ENCODE assay signal across 26 mouse cellular contexts in genomic region chr6:29530050-29530449, GRCm38 (mm10). TPM values are rescaled to one million over a fixed set of nuclear protein-coding genes. Genes with fewer than 3 reads are reported as not detected.
DNase-seq lines count a peak whose midpoint lies in the region; ATAC-seq and TF ChIP-seq lines count a peak whose summit lies in the region.
"Had no signal": no experiment of that assay in that cellular context is flagged by ENCODE, and none has a peak within 500 bp of the region (broad histone marks: within the 10 kb centered on the region; RNA-seq: fewer than 3 reads in every experiment).

No protein-coding gene starts in this region.

- peaks cover 53% of the 10 kb centered on the region for H3K4me1 ChIP-seq in heart, embryonic 10.5 days
- H3K4me1 ChIP-seq in heart, adult 2 months (ENCODE audit: control insufficient read depth, insufficient read depth, low read length), result 0 out of 2 replicates have a peak, but pooled peaks cover 3% of the 10 kb centered on the region
- peaks cover 5% of the 10 kb centered on the region; the same call in 1 of the 2 replicates for H3K4me1 ChIP-seq in brown adipose tissue, adult 24 weeks (ENCODE audit: control insufficient read depth, insufficient read depth, insufficient read length, low read length)
- H3K4me1 ChIP-seq in kidney, embryonic 14.5 days (ENCODE audit: control insufficient read depth, insufficient read depth, low read length), result peaks cover 19% of the 10 kb centered on the region
- peaks cover 22% of the 10 kb centered on the region for H3K4me1 ChIP-seq in midbrain, embryonic 13.5 days (replicated peaks)

- intact Hi-C loops in heart, adult 2 months (cut with DNase I), result no loop called here

- H3K4me3 ChIP-seq in heart, embryonic 10.5 days, result no peak overlapping the region
- H3K4me3 ChIP-seq in heart, adult 2 months, result no peak overlapping the region
- H3K4me3 ChIP-seq in brown adipose tissue, adult 24 weeks (ENCODE audit: insufficient read depth, low read depth, low read length), result peak overlapping the region; percentile 25; the same call in 1 of the 2 replicates
- no peak overlapping the region for H3K4me3 ChIP-seq in kidney, embryonic 14.5 days (ENCODE audit: low read length)
- no peak overlapping the region for H3K4me3 ChIP-seq in midbrain, embryonic 13.5 days (replicated peaks)
- H3K4me3 ChIP-seq: embryonic facial prominence, embryonic 15.5 days; intestine, embryonic 15.5 days had no signal

- ATAC-seq in kidney, embryonic 14.5 days (ENCODE audit: low FRiP score, low TSS enrichment), result no peak
- ATAC-seq in midbrain, embryonic 13.5 days, result no peak
- ATAC-seq: forebrain, postnatal 0 days; intestine, embryonic 15.5 days; lung, postnatal 0 days; Patski had no signal

- H3K27me3 ChIP-seq in heart, embryonic 10.5 days (ENCODE audit: insufficient read depth, poor library complexity, severe bottlenecking), result peaks cover 39% of the 10 kb centered on the region
- peaks cover 6% of the 10 kb centered on the region for H3K27me3 ChIP-seq in heart, adult 2 months (ENCODE audit: control insufficient read depth, insufficient read depth, low read length)
- H3K27me3 ChIP-seq in kidney, embryonic 14.5 days (ENCODE audit: control insufficient read depth, insufficient read depth, low read length), result peaks cover 31% of the 10 kb centered on the region
- H3K27me3 ChIP-seq in midbrain, embryonic 13.5 days, result peaks cover 62% of the 10 kb centered on the region

- H3K27ac ChIP-seq in heart, embryonic 10.5 days, result peak overlapping the region; percentile 60
- no peak overlapping the region for H3K27ac ChIP-seq in heart, adult 2 months
- H3K27ac ChIP-seq in brown adipose tissue, adult 24 weeks (replicated peaks; ENCODE audit: low read depth, low read length), result no peak overlapping the region
- no peak overlapping the region for H3K27ac ChIP-seq in kidney, embryonic 14.5 days (ENCODE audit: low read depth, low read length)
- H3K27ac ChIP-seq in midbrain, embryonic 13.5 days, result no peak overlapping the region
- H3K27ac ChIP-seq: embryonic facial prominence, embryonic 15.5 days; hindbrain, embryonic 14.5 days; intestine, embryonic 15.5 days had no signal

- peaks cover 30% of the 10 kb centered on the region for H3K36me3 ChIP-seq in heart, embryonic 10.5 days
- no peaks in the 10 kb centered on the region for H3K36me3 ChIP-seq in heart, adult 2 months (ENCODE audit: control insufficient read depth, insufficient read depth, low read length)
- no peaks in the 10 kb centered on the region for H3K36me3 ChIP-seq in kidney, embryonic 14.5 days (ENCODE audit: control insufficient read depth, insufficient read depth, low read length)
- no peaks in the 10 kb centered on the region for H3K36me3 ChIP-seq in midbrain, embryonic 13.5 days
- H3K36me3 ChIP-seq: embryonic facial prominence, embryonic 15.5 days; intestine, embryonic 15.5 days had no signal

- no peak for TF ChIP-seq EP300 in heart, adult 2 months (IDR thresholded peaks at IDR 0.05; ENCODE audit: insufficient read depth, low read depth, low read length)

- no peaks in the 10 kb centered on the region for H3K9me3 ChIP-seq in heart, embryonic 10.5 days
- no peaks in the 10 kb centered on the region for H3K9me3 ChIP-seq in kidney, embryonic 14.5 days (ENCODE audit: control insufficient read depth, low read length)
- H3K9me3 ChIP-seq in midbrain, embryonic 13.5 days, result no peaks in the 10 kb centered on the region
- H3K9me3 ChIP-seq: embryonic facial prominence, embryonic 15.5 days; intestine, embryonic 15.5 days had no signal

- WGBS in heart, embryonic 10.5 days, result 62% methylated on average over 4 of the region's 4 CpGs
- WGBS in heart, adult 2 months, result 55% methylated on average over 4 of the region's 4 CpGs
- WGBS in kidney, embryonic 14.5 days, result 56% methylated on average over 4 of the region's 4 CpGs
- WGBS in midbrain, embryonic 13.5 days, result 59% methylated on average over 4 of the region's 4 CpGs

- no peak for TF ChIP-seq POLR2A in heart, adult 2 months (IDR thresholded peaks at IDR 0.05; ENCODE audit: insufficient read depth, low read depth, low read length)

- DNase-seq in heart, embryonic 10.5 days (ENCODE audit: low spot score), result no peak
- DNase-seq in heart, adult 2 months, result no peak
- peak; percentile 37 to 42 for DNase-seq in spleen, adult 18-20 months
- no peak for DNase-seq in spleen, postnatal 4 days (ENCODE audit: low spot score in 2 of 2)
- DNase-seq in naive thymus-derived CD4-positive, alpha-beta T cell, adult 2 months (ENCODE audit: low read depth), result peak; percentile 20
- DNase-seq: adrenal gland, postnatal 10 days; cerebellum, adult 11-12 months; cerebellum, postnatal 36 days; forebrain, postnatal 0 days; heart, postnatal 14 days; kidney, adult 9 months; kidney, postnatal 36 days; thymus, postnatal 25 days had no signal

- no peak overlapping the region for H3K4me2 ChIP-seq in kidney, embryonic 14.5 days (replicated peaks; ENCODE audit: low read depth, low read length)
- no peak overlapping the region for H3K4me2 ChIP-seq in midbrain, embryonic 13.5 days (replicated peaks)
- H3K4me2 ChIP-seq: embryonic facial prominence, embryonic 15.5 days; hindbrain, embryonic 14.5 days; intestine, embryonic 15.5 days had no signal

- no peaks in the 10 kb centered on the region for H3K79me2 ChIP-seq in heart, adult 2 months (replicated peaks; ENCODE audit: control insufficient read depth, insufficient read depth, low read length)

- no peak for TF ChIP-seq CTCF in heart, adult 2 months (IDR thresholded peaks at IDR 0.05)

- no peak overlapping the region for H3K9ac ChIP-seq in heart, adult 2 months (ENCODE audit: low read depth, low read length)
- no peak overlapping the region for H3K9ac ChIP-seq in kidney, embryonic 14.5 days (ENCODE audit: low read depth, low read length)
- H3K9ac ChIP-seq in midbrain, embryonic 13.5 days (replicated peaks), result no peak overlapping the region
- H3K9ac ChIP-seq: embryonic facial prominence, embryonic 15.5 days; forebrain, postnatal 0 days; hindbrain, embryonic 14.5 days; intestine, embryonic 15.5 days had no signal

RNA-seq across cellular contexts. Expression of gene Irf5, which starts 3.6 kb away (rescaled TPM):
- 22.1 and 24.9 TPM in 2 replicates for polyA plus RNA-seq in heart, embryonic 10.5 days (2016; fragmentation: Nextera tagmentation; extraction: Ambion mirVana)
- total RNA-seq in heart, adult 2 months (2021), result 1 to 10 TPM; 2.7 to 3.6 TPM
- 4.9 and 7.5 TPM in 2 replicates for polyA plus RNA-seq in heart, adult 2 months (2012; rRNA removed)
- polyA plus RNA-seq in brown adipose tissue, adult 24 weeks (2012; ENCODE audit: insufficient read depth, insufficient read length, missing spikeins), result 2.0 and 2.6 TPM in 2 replicates
- polyA plus RNA-seq in kidney, embryonic 14.5 days (2014; fragmentation: Nextera tagmentation; extraction: Ambion mirVana), result 4.5 and 5.0 TPM in 2 replicates
- polyA plus RNA-seq in midbrain, embryonic 13.5 days (2015; fragmentation: Nextera tagmentation; extraction: Ambion mirVana), result 1.3 and 1.6 TPM in 2 replicates

RNA-seq across cellular contexts. Expression of gene Kcp, which starts 22.3 kb away (rescaled TPM):
- polyA plus RNA-seq in heart, embryonic 10.5 days (2016; fragmentation: Nextera tagmentation; extraction: Ambion mirVana), result 13.8 and 23.3 TPM in 2 replicates
- total RNA-seq in heart, adult 2 months (2021), result 1 to 10 TPM; 2.3 to 3.0 TPM
- polyA plus RNA-seq in heart, adult 2 months (2012; rRNA removed), result 8.5 and 9.8 TPM in 2 replicates
- polyA plus RNA-seq in brown adipose tissue, adult 24 weeks (2012; ENCODE audit: insufficient read depth, insufficient read length, missing spikeins), result 12.6 and 26.4 TPM in 2 replicates
- polyA plus RNA-seq in kidney, embryonic 14.5 days (2014; fragmentation: Nextera tagmentation; extraction: Ambion mirVana), result 30.0 and 32.8 TPM in 2 replicates
- polyA plus RNA-seq in midbrain, embryonic 13.5 days (2015; fragmentation: Nextera tagmentation; extraction: Ambion mirVana), result 11.7 and 14.0 TPM in 2 replicates
- total RNA-seq: megakaryocyte-erythroid progenitor cell, adult 5-6 weeks had no signal

RNA-seq across cellular contexts. Expression of gene Atp6v1fnb, which starts 58.8 kb away (rescaled TPM):
- not detected in 2 replicates for polyA plus RNA-seq in heart, embryonic 10.5 days (2016; fragmentation: Nextera tagmentation; extraction: Ambion mirVana)
- not detected for total RNA-seq in heart, adult 2 months (2021)
- polyA plus RNA-seq in heart, adult 2 months (2012; rRNA removed), result not detected in 2 replicates
- not detected in 2 replicates for polyA plus RNA-seq in brown adipose tissue, adult 24 weeks (2012; ENCODE audit: insufficient read depth, insufficient read length, missing spikeins)
- polyA plus RNA-seq in kidney, embryonic 14.5 days (2014; fragmentation: Nextera tagmentation; extraction: Ambion mirVana), result 0.49 TPM in 1 of 2 replicates, not detected in the other
- 0.47 and 0.53 TPM in 2 replicates for polyA plus RNA-seq in midbrain, embryonic 13.5 days (2015; fragmentation: Nextera tagmentation; extraction: Ambion mirVana)
- total RNA-seq: gastrocnemius, postnatal 4 days; heart, postnatal 14 days; liver, adult 2 months; megakaryocyte-erythroid progenitor cell, adult 5-6 weeks; midbrain, postnatal 0 days had no signal
- polyA plus RNA-seq: C2C12; embryonic facial prominence, embryonic 15.5 days; hindbrain, embryonic 14.5 days; liver, adult 2 months; lung, postnatal 0 days; Patski had no signal

Comparison
In these comparisons a context has a peak if more than half of its experiments do, and no peak if none do; other contexts are left out.
1. DNase-seq: peak in spleen, adult 18-20 months (2 of 2) and naive thymus-derived CD4-positive, alpha-beta T cell, adult 2 months (single experiment); none in heart, embryonic 10.5 days (single experiment), heart, adult 2 months (0 of 2) and spleen, postnatal 4 days (0 of 2).